Mouse (Mus musculus) cerebellum, adult 2 months (tissue): ENCODE results near the gene Gabarapl2. TPM values are rescaled to one million over a fixed set of nuclear protein-coding genes. Genes with fewer than 3 reads are reported as not detected.
A peak's percentile ranks its signal among the peaks of the same experiment; 100 is the strongest.

Source experiments
- DNase-seq, 2 experiments: peaks; one replicate each; pipeline ENCODE4 v3.0.0; 2021
- H3K27ac ChIP-seq: fragments of 200-500 bp; 2 replicates; pipeline ENCODE4 v1.5.1; 2012; ENCODE audit warnings: low read length, control low read depth, inconsistent platforms; ENCODE audit not compliant: insufficient read depth
- H3K27me3 ChIP-seq: fragments of 200-500 bp; 2 replicates; pipeline ENCODE4 v1.6.1; 2012; ENCODE audit warnings: inconsistent platforms, mild to moderate bottlenecking, low read length, moderate library complexity; ENCODE audit not compliant: control insufficient read depth, insufficient read depth
- H3K4me1 ChIP-seq: fragments of 200-500 bp; 2 replicates; pipeline ENCODE4 v1.6.1; 2011; ENCODE audit warnings: low read length; ENCODE audit not compliant: control insufficient read depth, insufficient read depth
- H3K4me3 ChIP-seq: fragments of 200-500 bp; replicated peaks from 2 replicates; pipeline ENCODE3; 2011; ENCODE audit warnings: mild to moderate bottlenecking, low read depth, low read length, control low read depth; ENCODE audit not compliant: insufficient read depth
- CTCF ChIP-seq: fragments of 200-500 bp; IDR thresholded peaks from 2 replicates; pipeline ENCODE4 v1.5.1; 2011; ENCODE audit warnings: low read depth, mild to moderate bottlenecking, control low read depth, low read length, moderate library complexity, borderline replicate concordance; ENCODE audit not compliant: insufficient read depth
- POLR2A ChIP-seq: fragments of 200-500 bp; IDR thresholded peaks from 2 replicates; pipeline ENCODE4 v1.6.1; 2011; ENCODE audit warnings: low read length, control low read depth, borderline replicate concordance; ENCODE audit not compliant: insufficient read depth
- WGBS: fragments of 180-500 bp; shearing (Covaris S2); methylation state at CpG from one replicate; pipeline ENCODE4 v1.1.7; 2018; 5-methylcytosine and 5-hydroxymethylcytosine counted together
- polyA plus RNA-seq: library from polyadenylated mRNA; depleted of rRNA; stranded (reverse); fragments of >200 nt; gene quantifications from 2 replicates; pipeline ENCODE4 v1.2.3, GENCODE M21; 2012

Gene Gabarapl2
- polyA plus RNA-seq, 1 experiment, result 404 TPM

DNA sequence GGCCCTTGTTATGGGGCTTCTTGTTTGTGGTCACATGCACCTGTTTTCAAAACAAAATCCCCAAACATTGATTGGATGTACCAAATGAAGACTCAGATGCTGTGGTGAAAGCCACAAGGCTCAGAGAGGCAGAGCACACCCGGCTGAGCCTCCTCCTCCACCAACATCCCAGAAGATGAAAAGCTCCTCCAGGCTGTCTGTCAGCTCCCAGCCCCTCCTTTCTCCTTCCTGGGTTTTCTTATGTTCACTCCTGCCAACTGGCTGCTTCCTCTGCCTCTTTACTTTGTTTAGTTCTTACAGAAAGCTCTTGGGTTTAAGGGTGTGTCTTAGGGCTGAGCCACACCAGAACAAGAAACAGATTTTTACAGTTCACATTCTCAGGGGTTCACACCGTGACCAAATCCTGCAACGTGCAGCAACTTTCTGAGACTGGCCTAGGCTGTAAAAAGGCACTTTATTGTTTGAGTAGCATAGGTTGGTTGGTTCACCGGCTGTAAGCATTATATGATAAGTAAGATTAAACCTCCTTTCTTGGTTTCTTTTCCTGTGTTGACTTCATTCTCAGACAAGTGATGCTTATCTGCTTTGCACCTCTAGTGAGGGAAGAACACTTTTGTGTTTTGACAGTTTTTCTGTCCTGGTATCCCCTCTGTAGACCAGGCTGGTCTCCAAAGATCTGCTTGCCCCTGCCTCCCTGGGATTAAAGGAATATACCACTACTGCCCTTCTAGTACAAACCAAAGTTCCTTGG is 14.5 kb downstream of the Gabarapl2 start:
- no peak for TF ChIP-seq CTCF
- no peak for TF ChIP-seq POLR2A
- Histone ChIP-seq H3K4me3 (no peak overlapping the region), H3K27ac (no peak overlapping the region), H3K27me3 (no peaks in the 10 kb centered on the region), H3K4me1 (peaks cover 24% of the 10 kb centered on the region)
- 85% methylated on average over 4 of the region's 4 CpGs for WGBS
- DNase-seq, result no peak

DNA sequence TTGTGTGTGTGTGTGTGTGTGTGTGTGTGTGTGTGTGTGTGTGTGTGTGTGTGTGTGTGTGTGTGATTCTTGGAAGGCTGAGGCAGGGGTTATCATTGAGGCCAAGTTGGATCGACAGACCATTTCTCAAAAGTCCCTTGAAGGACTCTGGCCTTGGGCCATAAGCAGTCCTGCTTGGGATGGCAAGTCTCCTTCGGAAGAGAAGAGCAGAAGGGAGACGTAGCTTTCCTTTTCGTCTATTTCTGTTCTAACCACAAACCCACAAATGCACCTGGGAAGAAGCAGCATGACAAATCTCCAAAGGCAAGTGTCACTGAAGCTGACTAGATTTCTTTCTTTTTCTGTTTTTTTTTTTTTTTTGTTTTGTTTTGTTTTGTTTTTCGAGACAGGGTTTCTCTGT is 15.4 kb downstream of the Gabarapl2 start:
- H3K27me3 ChIP-seq, result no peaks in the 10 kb centered on the region
- H3K27ac ChIP-seq, result no peak overlapping the region
- peaks cover 24% of the 10 kb centered on the region for H3K4me1 ChIP-seq
- no peak for DNase-seq
- H3K4me3 ChIP-seq, result no peak overlapping the region
- whole genome bisulfite sequencing, result 52% methylated on average over 5 of the region's 5 CpGs
- TF ChIP-seq POLR2A, result no peak
- TF ChIP-seq CTCF, result no peak

DNA sequence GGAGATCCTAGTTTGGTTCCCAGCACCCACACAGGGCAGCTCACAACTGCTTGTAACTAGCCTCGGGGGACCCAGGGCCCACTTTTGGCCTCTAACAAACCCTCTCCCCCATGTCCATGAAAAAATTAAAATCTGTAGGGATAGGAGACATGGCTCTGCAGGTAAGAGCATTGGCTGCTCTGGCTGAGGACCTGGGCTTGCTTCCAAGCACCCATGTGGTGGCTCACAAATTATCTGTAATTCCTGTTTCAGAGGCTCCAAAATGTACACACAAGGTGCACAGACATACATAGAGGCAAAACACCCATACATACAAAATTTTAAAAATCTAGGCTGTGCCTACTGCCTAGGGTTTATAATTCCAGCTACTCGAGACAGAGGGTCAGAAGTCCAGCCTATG is 16.7 kb downstream of the Gabarapl2 start:
- H3K4me3 ChIP-seq, result no peak overlapping the region
- no peaks in the 10 kb centered on the region for H3K27me3 ChIP-seq
- WGBS, result 82% methylated on average over 2 of the region's 2 CpGs
- peak; percentile 49 to 53 for DNase-seq
- no peak overlapping the region for H3K27ac ChIP-seq
- no peak for TF ChIP-seq CTCF
- TF ChIP-seq POLR2A, result no peak
- peaks cover 13% of the 10 kb centered on the region for H3K4me1 ChIP-seq

DNA sequence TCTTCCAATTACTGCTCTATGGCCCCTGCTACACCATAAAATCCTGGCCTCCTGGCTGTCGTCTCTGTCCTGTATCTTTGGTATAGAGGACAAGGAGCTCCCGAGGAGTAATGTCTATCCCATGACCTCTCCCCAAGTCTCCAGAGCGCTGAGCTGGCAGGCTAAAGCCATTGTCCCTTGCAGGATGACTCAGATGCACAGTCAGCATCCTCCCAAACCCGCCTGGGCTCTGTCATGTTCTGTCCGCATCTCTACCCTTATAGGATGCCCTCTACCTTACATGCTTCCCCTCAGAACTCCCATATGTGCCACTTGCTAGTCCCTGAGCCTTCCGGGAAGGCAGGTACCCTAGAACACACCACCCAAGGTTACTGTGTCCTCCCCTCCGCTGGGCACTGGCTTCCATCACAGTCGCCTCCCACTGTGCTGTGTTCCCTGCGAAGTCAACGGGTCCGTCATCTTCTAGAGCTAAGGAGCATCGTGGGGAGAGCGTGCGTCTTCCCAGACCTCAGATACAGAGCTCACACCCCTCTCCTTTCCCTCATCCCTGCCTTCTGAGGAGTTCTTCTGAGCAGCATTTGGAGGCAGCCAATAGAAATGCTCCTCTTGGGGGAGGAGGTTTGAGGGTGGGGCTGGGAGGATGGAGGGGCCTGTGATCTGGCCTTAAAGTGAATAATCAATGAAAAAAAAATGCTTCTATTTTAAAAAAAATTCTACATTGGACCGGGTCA is 20.3 kb downstream of the Gabarapl2 start:
- Histone ChIP-seq H3K4me1 (peaks cover 10% of the 10 kb centered on the region), H3K4me3 (no peak overlapping the region), H3K27ac (no peak overlapping the region), H3K27me3 (no peaks in the 10 kb centered on the region)
- TF ChIP-seq CTCF, result no peak
- TF ChIP-seq POLR2A, result no peak
- WGBS, result 56% methylated on average over 15 of the region's 15 CpGs
- DNase-seq, result no peak

DNA sequence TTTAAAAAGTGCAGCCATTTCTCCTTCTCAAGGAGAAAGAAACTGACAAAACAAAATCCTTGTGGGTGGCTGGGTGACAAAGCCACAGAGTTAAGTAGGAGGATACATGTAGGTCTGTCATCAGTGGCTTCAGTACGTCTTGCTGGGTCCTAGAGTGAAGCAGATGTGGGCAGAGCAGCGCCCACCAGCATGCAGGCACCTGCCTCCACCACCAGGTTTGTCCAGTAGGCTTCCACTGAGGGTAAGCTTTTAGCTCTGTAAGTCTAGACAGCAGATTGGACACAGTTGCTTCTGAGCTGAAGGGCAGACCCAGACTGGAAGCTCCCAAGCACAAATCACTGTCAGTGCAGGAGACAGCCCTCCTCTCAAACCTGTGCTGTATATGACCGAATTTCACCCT is 20.8 kb downstream of the Gabarapl2 start:
- Histone ChIP-seq H3K27me3 (no peaks in the 10 kb centered on the region), H3K4me1 (peaks cover 11% of the 10 kb centered on the region), H3K4me3 (no peak overlapping the region), H3K27ac (no peak overlapping the region)
- DNase-seq, result no peak
- 84% methylated on average over 3 of the region's 3 CpGs for WGBS
- TF ChIP-seq POLR2A, result no peak
- TF ChIP-seq CTCF, result no peak

DNA sequence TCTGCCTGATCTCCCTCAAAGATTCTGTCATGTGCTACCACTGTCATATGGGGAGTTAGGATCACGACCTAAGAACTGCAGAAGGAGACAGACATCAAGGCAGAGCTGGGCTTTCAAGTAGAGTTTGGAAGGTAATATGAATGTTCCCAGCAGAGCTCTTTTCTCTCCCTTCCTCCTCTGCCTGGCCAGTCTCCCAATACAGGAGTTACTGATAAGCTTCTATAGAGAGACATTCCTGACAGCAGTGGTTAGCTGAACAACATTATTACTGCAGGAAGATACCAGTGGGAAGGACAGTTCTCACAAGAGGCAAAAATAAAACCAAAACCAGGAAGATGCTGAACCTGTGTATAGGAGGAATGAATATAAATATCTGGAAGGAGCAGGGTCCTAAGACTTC is 22.1 kb downstream of the Gabarapl2 start:
- no peak for TF ChIP-seq CTCF
- no peak for TF ChIP-seq POLR2A
- H3K4me3 ChIP-seq, result no peak overlapping the region
- H3K27me3 ChIP-seq, result no peaks in the 10 kb centered on the region
- 85% methylated on average over 1 of the region's 1 CpGs for WGBS
- no peak overlapping the region for H3K27ac ChIP-seq
- DNase-seq, result no peak
- H3K4me1 ChIP-seq, result peaks cover 6% of the 10 kb centered on the region

DNA sequence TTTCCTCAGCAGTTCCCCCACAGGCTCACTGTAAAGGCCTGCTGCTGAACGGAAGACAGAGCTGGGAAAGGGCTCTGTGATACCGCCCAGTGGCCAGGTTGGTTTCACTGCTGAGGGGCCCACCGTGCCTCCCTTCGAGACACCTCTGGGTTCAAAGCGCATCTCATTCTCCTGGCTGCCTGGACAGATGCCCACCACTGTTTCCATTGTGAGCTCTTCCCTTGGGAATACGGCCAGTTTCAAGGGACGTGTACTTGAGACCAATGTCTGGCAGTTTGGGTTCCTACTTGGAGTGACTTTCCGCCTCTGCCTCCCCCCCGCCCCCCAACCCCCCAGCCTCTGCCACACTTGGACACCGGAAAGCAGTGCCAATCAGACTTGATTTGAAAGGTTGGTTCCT is 22.6 kb downstream of the Gabarapl2 start:
- DNase-seq, result no peak
- no peak overlapping the region for H3K4me3 ChIP-seq
- 56% methylated on average over 10 of the region's 10 CpGs for WGBS
- no peaks in the 10 kb centered on the region for H3K27me3 ChIP-seq
- peaks cover 6% of the 10 kb centered on the region for H3K4me1 ChIP-seq
- TF ChIP-seq POLR2A (no peak), CTCF (no peak)
- no peak overlapping the region for H3K27ac ChIP-seq

DNA sequence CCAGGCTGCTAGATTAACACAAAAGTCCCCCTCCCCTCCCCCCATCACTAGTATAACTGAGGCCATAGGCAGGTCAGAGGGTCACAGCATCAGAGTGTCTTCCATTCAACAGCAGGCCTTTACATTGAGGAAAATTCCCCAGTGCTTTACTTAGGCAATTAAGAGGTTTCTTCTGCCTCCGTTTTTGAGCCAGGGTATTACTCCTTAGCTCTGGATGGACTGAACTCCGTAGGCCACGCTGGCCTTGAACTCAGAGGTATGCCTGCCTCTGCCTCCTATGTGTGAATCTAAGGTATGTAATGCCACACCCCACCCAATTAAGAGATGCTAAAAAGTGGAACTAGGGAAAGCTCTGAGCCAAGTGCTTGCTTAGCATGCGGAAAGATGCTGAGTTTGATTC is 23.0 kb downstream of the Gabarapl2 start:
- no peak for DNase-seq
- no peak overlapping the region for H3K27ac ChIP-seq
- WGBS, result 86% methylated on average over 4 of the region's 4 CpGs
- no peak overlapping the region for H3K4me3 ChIP-seq
- TF ChIP-seq CTCF, result no peak
- no peak for TF ChIP-seq POLR2A
- H3K27me3 ChIP-seq, result no peaks in the 10 kb centered on the region
- peaks cover 6% of the 10 kb centered on the region for H3K4me1 ChIP-seq
